ENCODE assay signal across 8 mouse cellular contexts in genomic region chr1:72439146-72439545, GRCm38 (mm10).
A peak's percentile ranks its signal among the peaks of the same experiment; 100 is the strongest.
DNase-seq lines count a peak whose midpoint lies in the region; ATAC-seq lines count a peak whose summit lies in the region.

No protein-coding gene starts in this region.

- H3K27ac ChIP-seq in embryonic facial prominence, embryonic 13.5 days, result no peak overlapping the region
- no peak overlapping the region for H3K27ac ChIP-seq in embryonic facial prominence, embryonic 10.5 days (replicated peaks)
- no peak overlapping the region for H3K27ac ChIP-seq in limb, embryonic 10.5 days

- 69% methylated on average over 8 of the region's 8 CpGs for WGBS in embryonic facial prominence, embryonic 13.5 days
- 78% methylated on average over 8 of the region's 8 CpGs for WGBS in embryonic facial prominence, embryonic 10.5 days
- 84% methylated on average over 8 of the region's 8 CpGs for WGBS in limb, embryonic 10.5 days

- H3K4me1 ChIP-seq in embryonic facial prominence, embryonic 13.5 days, result no peaks in the 10 kb centered on the region
- H3K4me1 ChIP-seq in embryonic facial prominence, embryonic 10.5 days, result no peaks in the 10 kb centered on the region
- no peaks in the 10 kb centered on the region for H3K4me1 ChIP-seq in limb, embryonic 10.5 days

- no peak for ATAC-seq in embryonic facial prominence, embryonic 13.5 days (ENCODE audit: insufficient number of reproducible peaks, insufficient read depth, low FRiP score, low TSS enrichment, low read depth)
- ATAC-seq in frontal cortex, adult (ENCODE audit: low TSS enrichment), result peak; percentile 76

- H3K9me3 ChIP-seq in embryonic facial prominence, embryonic 13.5 days, result no peaks in the 10 kb centered on the region
- H3K9me3 ChIP-seq in embryonic facial prominence, embryonic 10.5 days, result no peaks in the 10 kb centered on the region
- no peaks in the 10 kb centered on the region for H3K9me3 ChIP-seq in limb, embryonic 10.5 days (replicated peaks)

- DNase-seq in embryonic facial prominence, embryonic 10.5 days (ENCODE audit: low spot score), result no peak
- peak; percentile 17 for DNase-seq in NIH3T3 (ENCODE audit: low read depth)
- DNase-seq in left cerebral cortex, adult 8-10 months (ENCODE audit: low spot score in 2 of 2), result peak; percentile 20 to 61
- no peak for DNase-seq in limb, embryonic 10.5 days (ENCODE audit: low spot score)
- DNase-seq in c-Kit-positive CD71-positive TER-119-positive erythroid progenitor cells, embryonic 14.5 days (ENCODE audit: low spot score), result no peak
- no peak for DNase-seq in embryo, embryonic 9.5 days (ENCODE audit: extremely low spot score)

- 0 out of 2 replicates have a peak overlapping the region, but pooled peaks have one; percentile 3 for H3K9ac ChIP-seq in embryonic facial prominence, embryonic 13.5 days

- H3K4me2 ChIP-seq in embryonic facial prominence, embryonic 13.5 days, result no peak overlapping the region

- H3K4me3 ChIP-seq in embryonic facial prominence, embryonic 13.5 days, result no peak overlapping the region
- H3K4me3 ChIP-seq in embryonic facial prominence, embryonic 10.5 days, result no peak overlapping the region
- H3K4me3 ChIP-seq in limb, embryonic 10.5 days, result no peak overlapping the region

- no peaks in the 10 kb centered on the region for H3K36me3 ChIP-seq in embryonic facial prominence, embryonic 13.5 days
- no peaks in the 10 kb centered on the region for H3K36me3 ChIP-seq in embryonic facial prominence, embryonic 10.5 days (replicated peaks)
- no peaks in the 10 kb centered on the region for H3K36me3 ChIP-seq in limb, embryonic 10.5 days

- no peaks in the 10 kb centered on the region for H3K27me3 ChIP-seq in embryonic facial prominence, embryonic 13.5 days
- no peaks in the 10 kb centered on the region for H3K27me3 ChIP-seq in embryonic facial prominence, embryonic 10.5 days (replicated peaks; ENCODE audit: low read depth, poor library complexity, severe bottlenecking)
- no peaks in the 10 kb centered on the region for H3K27me3 ChIP-seq in limb, embryonic 10.5 days (ENCODE audit: low read depth, poor library complexity, severe bottlenecking)

Comparison
In these comparisons a context has a peak if more than half of its experiments do, and no peak if none do; other contexts are left out.
1. DNase-seq: peak in NIH3T3 (single experiment) and left cerebral cortex, adult 8-10 months (2 of 2); none in embryonic facial prominence, embryonic 10.5 days (single experiment), limb, embryonic 10.5 days (single experiment), c-Kit-positive CD71-positive TER-119-positive erythroid progenitor cells, embryonic 14.5 days (single experiment) and embryo, embryonic 9.5 days (single experiment).